Mouse (Mus musculus): ENCODE measurements around the gene Tspan12. TPM values are rescaled to one million over a fixed set of nuclear protein-coding genes. Genes with fewer than 3 reads are reported as not detected.
"Not testable (repeated sequence)": the region's sequence is repeated elsewhere in the genome, so short reads cannot be mapped to it uniquely, and the experiment has no call there.

Gene Tspan12
- polyA plus RNA-seq, 1 experiment from 2014 or later, result 55.8 TPM

GRCm38 (mm10) chr6:21794337-21795071, 57.8 kb downstream of the Tspan12 start:
- H3K4me1 ChIP-seq, result no peaks in the 10 kb centered on the region
- H3K4me2 ChIP-seq (replicated peaks), result no peak overlapping the region
- H3K36me3 ChIP-seq, result no peaks in the 10 kb centered on the region
- H3K9ac ChIP-seq (replicated peaks), result no peak overlapping the region
- H3K27me3 ChIP-seq, result no peaks in the 10 kb centered on the region
- no peak overlapping the region for H3K27ac ChIP-seq (replicated peaks)
- peak; percentile 53 for ATAC-seq (replicated peaks)
- H3K4me3 ChIP-seq, result no peak overlapping the region
- H3K9me3 ChIP-seq, result no peaks in the 10 kb centered on the region
- WGBS, result 82% methylated on average over 11 of the region's 11 CpGs

DNA sequence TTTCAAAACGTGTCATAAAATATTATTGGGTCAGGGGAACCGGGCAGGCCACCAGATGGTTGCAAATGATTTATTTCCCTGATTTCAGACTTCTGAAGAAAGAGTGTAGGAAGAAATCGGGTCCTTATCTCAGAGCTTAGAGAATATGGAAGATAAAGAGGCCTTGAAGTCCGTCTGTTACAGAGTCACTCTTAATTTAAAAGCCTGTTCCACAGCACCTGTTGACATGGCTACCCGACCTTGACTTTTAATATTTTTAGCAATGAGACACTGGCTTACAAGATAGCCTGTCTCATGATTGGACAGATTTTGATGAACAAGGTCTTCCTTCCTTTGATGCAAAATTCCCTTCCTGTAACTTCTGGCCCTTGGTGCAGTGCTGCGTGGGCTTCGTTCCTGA, 61.0 kb downstream of the Tspan12 start:
- Histone ChIP-seq H3K27me3 (no peaks in the 10 kb centered on the region), H3K36me3 (no peaks in the 10 kb centered on the region), H3K4me2 (replicated peaks) (no peak overlapping the region), H3K9me3 (no peaks in the 10 kb centered on the region), H3K9ac (replicated peaks) (no peak overlapping the region), H3K4me3 (no peak overlapping the region), H3K27ac (replicated peaks) (no peak overlapping the region), H3K4me1 (no peaks in the 10 kb centered on the region)
- ATAC-seq (replicated peaks), result no peak
- 89% methylated on average over 7 of the region's 7 CpGs for WGBS

- 90% methylated on average over 4 of the region's 4 CpGs for WGBS
- ATAC-seq (replicated peaks), result no peak
- no peaks in the 10 kb centered on the region for H3K9me3 ChIP-seq
- no peak overlapping the region for H3K4me3 ChIP-seq
- H3K27me3 ChIP-seq, result no peaks in the 10 kb centered on the region
- H3K36me3 ChIP-seq, result no peaks in the 10 kb centered on the region
- no peak overlapping the region for H3K27ac ChIP-seq (replicated peaks)
- H3K4me1 ChIP-seq, result no peaks in the 10 kb centered on the region
- H3K4me2 ChIP-seq (replicated peaks), result no peak overlapping the region
- no peak overlapping the region for H3K9ac ChIP-seq (replicated peaks)
Observed at GRCm38 (mm10) chr6:21790550-21791086, 61.7 kb downstream of the Tspan12 start.

- no peak for ATAC-seq (replicated peaks)
- Histone ChIP-seq H3K4me1 (no peaks in the 10 kb centered on the region), H3K36me3 (no peaks in the 10 kb centered on the region), H3K4me2 (replicated peaks) (no peak overlapping the region), H3K27ac (replicated peaks) (no peak overlapping the region), H3K9me3 (no peaks in the 10 kb centered on the region), H3K9ac (replicated peaks) (no peak overlapping the region), H3K4me3 (no peak overlapping the region), H3K27me3 (no peaks in the 10 kb centered on the region)
- 75% methylated on average over 2 of the region's 2 CpGs for WGBS
Observed at GRCm38 (mm10) chr6:21790036-21790435, 62.3 kb downstream of the Tspan12 start.

DNA sequence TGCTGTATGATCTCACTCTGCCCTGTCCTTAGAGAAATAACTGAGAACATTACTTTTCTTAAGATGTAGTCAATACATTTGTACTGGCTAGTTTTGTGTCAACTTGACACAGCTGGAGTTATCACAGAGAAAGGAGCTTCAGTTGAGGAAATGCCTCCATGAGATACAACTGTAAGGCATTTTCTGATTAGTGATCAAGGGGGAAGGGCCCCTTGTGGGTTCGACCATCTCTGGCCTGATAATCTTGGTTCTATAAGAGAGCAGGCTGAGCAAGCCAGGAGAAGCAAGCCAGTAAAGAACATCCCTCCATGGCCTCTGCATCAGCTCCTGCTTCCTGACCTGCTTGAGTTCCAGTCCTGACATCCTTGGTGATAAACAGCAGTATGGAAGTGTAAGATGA, 62.7 kb downstream of the Tspan12 start:
- H3K27ac ChIP-seq (replicated peaks); H3K27me3 ChIP-seq; H3K9ac ChIP-seq (replicated peaks); H3K4me2 ChIP-seq (replicated peaks); H3K4me3 ChIP-seq; H3K36me3 ChIP-seq; H3K9me3 ChIP-seq; ATAC-seq (replicated peaks); H3K4me1 ChIP-seq: not testable (repeated sequence)
- WGBS, result 87% methylated on average over 1 of the region's 1 CpGs

DNA sequence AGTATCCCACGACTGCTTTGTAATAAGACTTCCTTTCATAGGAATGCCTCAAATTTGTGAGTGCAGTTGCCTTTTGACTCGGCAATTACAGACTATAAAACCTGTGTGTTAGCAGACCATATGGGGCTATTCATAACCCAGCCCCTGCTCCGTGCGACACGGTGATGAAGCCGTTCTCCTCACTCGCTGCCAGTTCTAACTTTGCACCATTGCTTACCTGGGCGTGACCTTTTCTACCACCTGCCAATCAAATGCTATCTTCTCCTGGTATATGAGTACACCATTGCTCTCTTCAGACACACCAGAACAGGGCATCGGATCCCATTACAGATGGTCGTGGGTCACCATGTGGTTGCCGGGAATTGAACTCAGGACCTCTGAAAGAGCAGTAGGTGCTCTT, 64.6 kb downstream of the Tspan12 start:
- Histone ChIP-seq H3K4me1 (no peaks in the 10 kb centered on the region), H3K36me3 (no peaks in the 10 kb centered on the region), H3K9me3 (no peaks in the 10 kb centered on the region), H3K9ac (replicated peaks) (no peak overlapping the region), H3K4me3 (no peak overlapping the region), H3K4me2 (replicated peaks) (no peak overlapping the region), H3K27me3 (no peaks in the 10 kb centered on the region), H3K27ac (replicated peaks) (no peak overlapping the region)
- WGBS, result 41% methylated on average over 11 of the region's 11 CpGs
- no peak for ATAC-seq (replicated peaks)

DNA sequence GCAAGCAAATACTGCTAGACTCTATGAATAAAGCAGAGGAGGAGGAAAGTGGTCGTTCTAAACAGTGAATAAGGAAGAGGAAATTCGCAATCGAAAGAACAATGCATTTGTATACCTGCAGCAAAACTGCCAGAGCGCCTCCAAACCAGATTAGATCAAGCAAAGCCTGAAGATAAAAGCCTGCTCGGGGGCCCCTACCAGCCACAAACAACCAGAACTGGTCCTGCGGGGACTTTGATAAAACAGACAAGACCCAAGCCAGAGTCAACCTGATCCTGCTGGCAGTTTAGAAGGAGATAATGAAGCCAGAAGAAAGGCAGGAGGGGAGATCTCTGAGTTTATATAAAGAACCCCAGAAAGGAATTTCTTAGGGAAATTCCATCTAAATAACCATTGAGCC, 65.0 kb downstream of the Tspan12 start:
- ATAC-seq (replicated peaks), result no peak
- no peak overlapping the region for H3K27ac ChIP-seq (replicated peaks)
- no peaks in the 10 kb centered on the region for H3K36me3 ChIP-seq
- H3K27me3 ChIP-seq, result no peaks in the 10 kb centered on the region
- no peak overlapping the region for H3K4me2 ChIP-seq (replicated peaks)
- 26% methylated on average over 6 of the region's 6 CpGs for WGBS
- no peak overlapping the region for H3K4me3 ChIP-seq
- H3K9me3 ChIP-seq, result no peaks in the 10 kb centered on the region
- H3K9ac ChIP-seq (replicated peaks), result no peak overlapping the region
- no peaks in the 10 kb centered on the region for H3K4me1 ChIP-seq

DNA sequence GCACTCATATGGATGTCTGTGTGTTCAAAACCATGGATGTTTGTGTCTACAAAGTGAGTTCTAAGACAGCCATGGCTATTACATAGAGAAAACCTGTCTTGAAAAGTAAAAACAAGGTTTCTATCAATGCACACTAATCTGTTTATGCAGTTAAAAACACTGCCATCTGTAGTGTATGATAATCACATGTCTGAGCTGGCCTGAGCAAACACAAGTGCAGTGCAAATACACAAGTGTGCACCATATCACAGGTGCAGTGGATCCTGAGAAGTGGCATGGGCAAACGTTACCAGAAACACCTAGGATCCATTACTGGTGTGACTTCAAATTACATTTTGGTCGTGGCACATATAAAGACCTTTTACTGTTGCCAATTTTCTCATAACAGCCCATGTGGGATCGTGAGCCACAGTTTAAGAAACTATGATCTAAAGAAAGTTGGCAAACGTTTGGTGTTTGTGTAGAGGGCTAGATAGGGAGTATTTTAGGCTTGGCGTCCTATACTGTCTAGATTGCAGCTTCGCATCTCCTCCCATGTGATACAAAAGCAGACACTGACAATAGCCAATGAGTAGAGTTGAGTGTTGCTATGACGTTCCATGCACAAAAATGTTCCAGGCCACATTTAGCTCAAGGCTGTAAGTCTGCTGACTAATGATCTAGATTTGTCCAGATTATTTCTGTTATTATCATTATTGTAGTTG, 78.0 kb downstream of the Tspan12 start:
- H3K9me3 ChIP-seq, result no peaks in the 10 kb centered on the region
- no peak overlapping the region for H3K4me2 ChIP-seq (replicated peaks)
- ATAC-seq (replicated peaks), result 0 out of 2 replicates have a peak, but pooled peaks have one; percentile 29
- no peak overlapping the region for H3K4me3 ChIP-seq
- no peak overlapping the region for H3K9ac ChIP-seq (replicated peaks)
- no peaks in the 10 kb centered on the region for H3K36me3 ChIP-seq
- no peaks in the 10 kb centered on the region for H3K27me3 ChIP-seq
- H3K4me1 ChIP-seq, result no peaks in the 10 kb centered on the region
- WGBS, result 77% methylated on average over 7 of the region's 7 CpGs
- no peak overlapping the region for H3K27ac ChIP-seq (replicated peaks)

- Histone ChIP-seq H3K27ac (replicated peaks) (no peak overlapping the region), H3K36me3 (no peaks in the 10 kb centered on the region), H3K9ac (replicated peaks) (no peak overlapping the region), H3K4me2 (replicated peaks) (no peak overlapping the region), H3K4me1 (peaks cover 8% of the 10 kb centered on the region), H3K9me3 (no peaks in the 10 kb centered on the region), H3K4me3 (no peak overlapping the region), H3K27me3 (no peaks in the 10 kb centered on the region)
- 95% methylated on average over 1 of the region's 1 CpGs for WGBS
- ATAC-seq (replicated peaks), result no peak
Observed at GRCm38 (mm10) chr6:21769447-21769809, 82.9 kb downstream of the Tspan12 start.

DNA sequence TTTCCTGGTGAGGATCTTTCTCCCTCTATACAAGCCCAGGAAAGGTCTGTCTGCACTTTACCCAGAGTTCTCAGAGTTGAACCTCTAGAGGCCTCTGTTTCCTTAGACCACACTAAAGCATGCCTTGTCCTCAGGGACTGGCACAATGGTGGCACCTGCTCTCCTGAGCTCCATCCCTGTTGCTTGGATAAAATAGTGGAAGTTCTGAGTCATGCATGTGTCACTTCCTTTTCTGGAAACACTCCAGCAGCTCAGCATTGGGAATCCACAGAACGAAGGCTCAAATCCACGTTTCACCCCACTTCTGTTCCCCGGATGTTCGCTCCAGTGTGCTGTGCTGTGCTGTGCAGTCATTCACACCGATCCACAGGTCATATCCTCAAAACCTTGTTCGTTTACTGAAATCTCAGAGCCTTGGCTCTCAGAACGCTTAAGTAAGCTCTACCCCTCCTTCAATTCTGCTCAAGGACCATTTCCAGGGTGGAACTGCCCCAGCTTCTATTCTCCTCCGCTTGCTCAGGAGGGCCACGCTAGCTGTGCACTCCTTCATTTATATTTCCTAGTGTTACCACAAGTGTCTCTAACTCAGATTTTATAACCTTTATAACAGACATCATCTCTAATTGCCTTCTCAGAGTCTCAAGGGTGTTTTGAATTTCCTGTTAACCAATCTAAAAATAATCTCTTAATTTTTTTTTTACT, 83.4 kb downstream of the Tspan12 start:
- Histone ChIP-seq H3K27me3 (no peaks in the 10 kb centered on the region), H3K36me3 (no peaks in the 10 kb centered on the region), H3K4me1 (peaks cover 8% of the 10 kb centered on the region), H3K27ac (replicated peaks) (no peak overlapping the region), H3K4me2 (replicated peaks) (no peak overlapping the region), H3K4me3 (no peak overlapping the region), H3K9me3 (no peaks in the 10 kb centered on the region), H3K9ac (replicated peaks) (no peak overlapping the region)
- WGBS, result 90% methylated on average over 9 of the region's 9 CpGs
- no peak for ATAC-seq (replicated peaks)

- Histone ChIP-seq H3K4me2 (replicated peaks) (no peak overlapping the region), H3K9me3 (no peaks in the 10 kb centered on the region), H3K9ac (replicated peaks) (no peak overlapping the region), H3K4me1 (peaks cover 8% of the 10 kb centered on the region), H3K27me3 (no peaks in the 10 kb centered on the region), H3K4me3 (no peak overlapping the region), H3K36me3 (no peaks in the 10 kb centered on the region), H3K27ac (replicated peaks) (no peak overlapping the region)
- ATAC-seq (replicated peaks), result peak; percentile 49
- WGBS, result 55% methylated on average over 12 of the region's 12 CpGs
Observed at GRCm38 (mm10) chr6:21767787-21768221, 84.5 kb downstream of the Tspan12 start.

GRCm38 (mm10) chr6:21747536-21747935, 104.8 kb downstream of the Tspan12 start:
- 63% methylated on average over 1 of the region's 1 CpGs for WGBS
- no peaks in the 10 kb centered on the region for H3K9me3 ChIP-seq
- H3K36me3 ChIP-seq, result no peaks in the 10 kb centered on the region
- H3K4me1 ChIP-seq, result no peaks in the 10 kb centered on the region
- ATAC-seq (replicated peaks), result no peak
- H3K27me3 ChIP-seq, result no peaks in the 10 kb centered on the region
- no peak overlapping the region for H3K9ac ChIP-seq (replicated peaks)
- no peak overlapping the region for H3K4me2 ChIP-seq (replicated peaks)
- no peak overlapping the region for H3K27ac ChIP-seq (replicated peaks)
- H3K4me3 ChIP-seq, result no peak overlapping the region

All from forebrain, embryonic 15.5 days (tissue).